Mouse (Mus musculus) NIH3T3 (cell line): ENCODE results near the gene Olfr1301.

Experiments used
- DNase-seq: peaks from one replicate; pipeline ENCODE4 v3.0.0-alpha.2; 2012; ENCODE audit warnings: low read depth

Olfr1301 gene

DNA sequence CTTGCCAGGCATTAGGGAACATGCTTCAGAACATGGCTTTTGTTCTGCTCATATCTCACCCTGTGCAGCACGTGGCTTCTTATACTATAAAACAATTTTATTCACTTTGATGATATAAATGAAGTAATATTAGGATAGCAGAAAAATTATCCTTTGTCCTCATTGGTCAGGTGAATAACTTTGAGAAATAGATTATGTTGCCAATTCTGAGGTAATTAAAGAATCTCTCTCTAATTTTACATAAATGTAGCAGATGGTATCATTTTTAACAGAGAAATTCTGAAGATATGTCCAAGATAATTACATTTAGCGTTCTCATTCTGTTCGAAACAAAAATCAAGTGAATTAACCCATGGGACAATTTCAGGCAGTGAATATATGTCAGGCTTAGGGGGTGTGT, at the start of gene Olfr1301:
Gene Olfr1301, plus strand, starts transcription at position 301 of the 400 bp plus-strand sequence.
- DNase-seq = no peak

DNA sequence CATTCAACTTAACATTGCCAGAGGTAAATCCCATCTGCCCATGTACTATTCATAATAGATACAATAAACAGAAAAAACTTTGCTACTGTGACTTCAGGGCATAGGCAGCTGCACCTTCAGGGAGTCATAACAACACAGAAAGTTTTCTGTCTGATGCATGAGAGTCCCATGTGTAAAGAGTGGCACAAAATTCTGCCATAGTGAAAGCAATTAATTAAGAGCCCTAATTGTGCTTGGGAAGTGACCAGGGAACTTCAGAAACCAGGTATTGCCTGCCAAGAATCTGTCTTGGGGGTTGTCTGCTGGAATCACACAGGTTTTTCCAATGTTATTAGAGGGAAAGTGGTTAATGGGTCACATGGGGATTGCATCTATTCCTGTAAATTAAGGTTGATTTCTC, 24.1 kb upstream of the Olfr1301 start:
- DNase-seq = no peak

DNA sequence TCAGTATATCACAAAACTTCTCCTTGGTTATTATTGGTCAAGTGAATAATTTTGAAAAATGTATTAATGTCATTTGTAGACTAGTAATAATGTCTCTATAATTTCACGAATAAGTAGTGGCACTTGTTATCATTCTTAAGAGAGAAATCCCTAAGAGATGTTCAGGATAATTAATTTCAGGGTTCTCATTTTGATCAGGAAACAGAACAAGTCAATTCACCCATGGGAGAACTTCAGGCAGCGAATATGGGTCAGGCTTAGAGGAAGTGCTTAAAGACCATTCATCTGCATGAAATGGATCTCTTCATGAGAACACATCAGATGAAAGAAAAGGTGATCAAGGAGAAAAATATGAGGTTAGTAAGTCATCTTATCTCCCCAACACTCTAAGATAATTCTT, 26.3 kb downstream of the Olfr1301 start, which contains the start of gene Olfr1302:
Gene Olfr1302, plus strand, starts transcription at position 301 of the 400 bp plus-strand sequence.
- DNase-seq = no peak
